Mouse (Mus musculus): ENCODE results near the gene Ppm1n.

- TF ChIP-seq CTCF (IDR thresholded peaks at IDR 0.05; ENCODE audit: low read depth, low read length) (no peak), TAL1 (conservative IDR thresholded peaks at IDR 0.05; ENCODE audit: low read depth, low read length) (no peak), POLR2AphosphoS5 (IDR thresholded peaks at IDR 0.05; ENCODE audit: insufficient replicate concordance, low read depth, low read length) (no peak), GATA1 (IDR thresholded peaks at IDR 0.05; ENCODE audit: borderline replicate concordance, low read length) (no peak), GATA2 (IDR thresholded peaks at IDR 0.05; ENCODE audit: borderline replicate concordance, low read depth, low read length) (no peak)
These were observed 47.3 kb upstream of the Ppm1n start for GRCm38 (mm10) chr7:19327128-19327527.
